10 mouse cellular contexts compared by ENCODE assay signal in the genomic region with DNA sequence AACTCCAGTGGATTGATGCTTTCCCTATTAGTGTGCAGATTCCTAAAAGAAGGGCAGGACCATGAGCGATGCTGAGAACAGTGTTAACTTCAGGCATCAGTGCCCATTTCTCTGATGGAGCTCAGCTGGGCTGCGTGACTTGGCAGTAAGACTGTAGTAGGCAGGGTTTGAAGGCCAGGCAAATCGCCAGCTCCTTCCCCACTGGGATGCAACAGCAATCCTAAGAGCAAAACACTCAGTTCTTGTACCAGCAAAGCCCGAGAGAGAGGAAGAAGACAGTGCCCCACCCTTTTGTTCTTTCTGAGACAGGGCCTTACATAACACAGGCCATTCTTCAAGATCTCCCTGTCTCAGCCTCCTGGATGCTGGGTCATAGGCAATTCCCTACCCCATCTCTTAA.
A peak's percentile ranks its signal among the peaks of the same experiment; 100 is the strongest.
DNase-seq lines count a peak whose midpoint lies in the region; ATAC-seq lines count a peak whose summit lies in the region.
"Had no signal": no experiment of that assay in that cellular context is flagged by ENCODE, and none has a peak within 500 bp of the region (broad histone marks: within the 10 kb centered on the region; RNA-seq: fewer than 3 reads in every experiment).

No protein-coding gene starts in this region.

- H3K27ac ChIP-seq in heart, embryonic 12.5 days (ENCODE audit: poor library complexity, severe bottlenecking) = no peak overlapping the region
- H3K27ac ChIP-seq in embryonic facial prominence, embryonic 13.5 days = 0 out of 2 replicates have a peak overlapping the region, but pooled peaks have one; percentile 4
- H3K27ac ChIP-seq: embryonic facial prominence, embryonic 15.5 days; limb, embryonic 12.5 days had no signal

- no peak overlapping the region for H3K4me2 ChIP-seq in heart, embryonic 12.5 days
- H3K4me2 ChIP-seq in embryonic facial prominence, embryonic 13.5 days = no peak overlapping the region
- H3K4me2 ChIP-seq: embryonic facial prominence, embryonic 15.5 days; limb, embryonic 12.5 days had no signal

- H3K4me3 ChIP-seq in heart, embryonic 12.5 days = no peak overlapping the region
- no peak overlapping the region for H3K4me3 ChIP-seq in embryonic facial prominence, embryonic 13.5 days
- H3K4me3 ChIP-seq: embryonic facial prominence, embryonic 15.5 days; limb, embryonic 12.5 days had no signal

- H3K27me3 ChIP-seq in heart, embryonic 12.5 days (replicated peaks) = no peaks in the 10 kb centered on the region
- no peaks in the 10 kb centered on the region for H3K27me3 ChIP-seq in embryonic facial prominence, embryonic 13.5 days
- H3K27me3 ChIP-seq: embryonic facial prominence, embryonic 15.5 days; limb, embryonic 12.5 days had no signal

- WGBS in heart, embryonic 12.5 days = 76% methylated on average over 4 of the region's 4 CpGs
- 44% methylated on average over 4 of the region's 4 CpGs for WGBS in embryonic facial prominence, embryonic 13.5 days

- peaks cover 6% of the 10 kb centered on the region for H3K4me1 ChIP-seq in heart, embryonic 12.5 days (replicated peaks)
- H3K4me1 ChIP-seq in embryonic facial prominence, embryonic 13.5 days = peaks cover 21% of the 10 kb centered on the region

- DNase-seq in heart, adult 11 months = peak; percentile 98
- DNase-seq in Muller cell, postnatal 12 days (ENCODE audit: inconsistent ontology term) = peak; percentile 91
- DNase-seq in kidney, adult 9 months = peak; percentile 67
- DNase-seq in lung, postnatal 14 days = peak; percentile 78
- DNase-seq in thymus, postnatal 0 days (ENCODE audit: low spot score) = no peak
- DNase-seq in c-Kit-positive CD71-positive TER-119-positive erythroid progenitor cells, embryonic 14.5 days (ENCODE audit: low spot score) = no peak

- H3K9ac ChIP-seq in heart, embryonic 12.5 days = no peak overlapping the region
- H3K9ac ChIP-seq in embryonic facial prominence, embryonic 13.5 days = no peak overlapping the region
- H3K9ac ChIP-seq: embryonic facial prominence, embryonic 15.5 days; limb, embryonic 12.5 days had no signal

- H3K36me3 ChIP-seq in heart, embryonic 12.5 days = no peaks in the 10 kb centered on the region
- H3K36me3 ChIP-seq in embryonic facial prominence, embryonic 13.5 days = no peaks in the 10 kb centered on the region
- H3K36me3 ChIP-seq: embryonic facial prominence, embryonic 15.5 days; limb, embryonic 12.5 days had no signal

- 0 out of 2 replicates have a peak, but pooled peaks cover 4% of the 10 kb centered on the region for H3K9me3 ChIP-seq in heart, embryonic 12.5 days (replicated peaks)
- peaks cover 7% of the 10 kb centered on the region for H3K9me3 ChIP-seq in embryonic facial prominence, embryonic 13.5 days
- H3K9me3 ChIP-seq: embryonic facial prominence, embryonic 15.5 days had no signal

- ATAC-seq in heart, embryonic 12.5 days (ENCODE audit: insufficient number of reproducible peaks, low FRiP score) = no peak
- no peak for ATAC-seq in embryonic facial prominence, embryonic 13.5 days (ENCODE audit: insufficient number of reproducible peaks, insufficient read depth, low FRiP score, low TSS enrichment, low read depth)

Comparison
In these comparisons a context has a peak if more than half of its experiments do, and no peak if none do; other contexts are left out.
1. DNase-seq: peak in heart, adult 11 months (single experiment), Muller cell, postnatal 12 days (single experiment), kidney, adult 9 months (single experiment) and lung, postnatal 14 days (single experiment); none in thymus, postnatal 0 days (single experiment) and c-Kit-positive CD71-positive TER-119-positive erythroid progenitor cells, embryonic 14.5 days (single experiment).